Mouse (Mus musculus) lung, adult 2 months (tissue): ENCODE data around the gene Umodl1.

Source experiments
- CTCF ChIP-seq: fragments of 200-500 bp; IDR thresholded peaks from 2 replicates; pipeline ENCODE4 v1.5.1; 2011; ENCODE audit warnings: mild to moderate bottlenecking, low read length, control low read depth; ENCODE audit not compliant: insufficient read depth
- POLR2A ChIP-seq: fragments of 200-500 bp; IDR thresholded peaks from 2 replicates; pipeline ENCODE4 v1.6.1; 2011; ENCODE audit warnings: low read depth, mild to moderate bottlenecking, control low read depth, low read length, borderline replicate concordance; ENCODE audit errors: extremely low read depth

DNA sequence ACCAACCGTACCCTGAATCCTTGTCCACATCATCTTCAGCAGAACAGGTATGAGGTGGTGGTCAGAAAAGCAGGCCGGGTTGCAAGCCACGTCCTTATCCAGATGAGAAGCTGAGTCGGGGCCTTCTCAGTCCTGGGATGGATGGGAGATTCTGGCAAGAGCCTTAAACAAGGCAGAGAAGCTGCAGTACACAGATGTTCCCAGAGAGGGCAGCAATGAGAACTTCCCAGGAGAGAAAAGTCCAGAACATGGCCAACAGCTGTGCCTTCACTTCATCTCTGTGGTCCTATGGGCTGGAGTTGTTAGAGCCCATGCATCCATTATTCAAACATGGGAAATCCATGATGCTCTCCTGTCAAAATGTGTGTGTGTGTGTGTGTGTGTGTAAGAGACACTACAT, 63.8 kb downstream of the Umodl1 start:
- TF ChIP-seq POLR2A (no peak), CTCF (peak; percentile 60)
